Mouse (Mus musculus): Measurements from ENCODE around the gene Klhdc8b. TPM values are rescaled to one million over a fixed set of nuclear protein-coding genes. Genes with fewer than 3 reads are reported as not detected.

Klhdc8b gene
- polyA plus RNA-seq, 1 experiment from 2014 or later: 24.2 TPM

- no peaks in the 10 kb centered on the region for H3K27me3 ChIP-seq (replicated peaks; ENCODE audit: control insufficient read depth, insufficient read depth, low read length)
- H3K36me3 ChIP-seq (ENCODE audit: control insufficient read depth, insufficient read depth): peaks cover 62% of the 10 kb centered on the region
- H3K27ac ChIP-seq (ENCODE audit: low read depth, low read length): peak overlapping the region; percentile 92
- H3K9me3 ChIP-seq (ENCODE audit: control insufficient read depth): no peaks in the 10 kb centered on the region
- H3K4me2 ChIP-seq (replicated peaks; ENCODE audit: low read depth): peak overlapping the region; percentile 83
- peak overlapping the region; percentile 67 for H3K4me3 ChIP-seq (ENCODE audit: low read depth, low read length)
- ATAC-seq: no peak; the same call in 1 of the 2 replicates
- 56% methylated on average over 26 of the region's 26 CpGs for WGBS
- no peak overlapping the region; the same call in 1 of the 2 replicates for H3K9ac ChIP-seq (ENCODE audit: low read depth, low read length)
- no peaks in the 10 kb centered on the region; the same call in 1 of the 2 replicates for H3K4me1 ChIP-seq (replicated peaks; ENCODE audit: control insufficient read depth, insufficient read depth, low read length)
- TF ChIP-seq CTCF (IDR thresholded peaks at IDR 0.05; ENCODE audit: low read depth): no peak
Measured at GRCm38 (mm10) chr9:108489702-108490558, 28.5 kb upstream of the Klhdc8b start.

- 96% methylated on average over 20 of the region's 20 CpGs for WGBS
Measured at GRCm38 (mm10) chr9:108489215-108489614, 27.8 kb upstream of the Klhdc8b start.

GRCm38 (mm10) chr9:108488403-108488802, 27.0 kb upstream of the Klhdc8b start:
- H3K9me3 ChIP-seq (ENCODE audit: control insufficient read depth): no peaks in the 10 kb centered on the region
- H3K27ac ChIP-seq (ENCODE audit: low read depth, low read length): no peak overlapping the region
- no peak overlapping the region for H3K9ac ChIP-seq (ENCODE audit: low read depth, low read length)
- WGBS: 94% methylated on average over 17 of the region's 17 CpGs
- peaks cover 58% of the 10 kb centered on the region for H3K36me3 ChIP-seq (ENCODE audit: control insufficient read depth, insufficient read depth)
- no peak for ATAC-seq
- no peak overlapping the region for H3K4me3 ChIP-seq (ENCODE audit: low read depth, low read length)
- H3K4me2 ChIP-seq (replicated peaks; ENCODE audit: low read depth): no peak overlapping the region
- no peaks in the 10 kb centered on the region for H3K27me3 ChIP-seq (replicated peaks; ENCODE audit: control insufficient read depth, insufficient read depth, low read length)
- no peaks in the 10 kb centered on the region; the same call in 1 of the 2 replicates for H3K4me1 ChIP-seq (replicated peaks; ENCODE audit: control insufficient read depth, insufficient read depth, low read length)
- no peak for TF ChIP-seq CTCF (IDR thresholded peaks at IDR 0.05; ENCODE audit: low read depth)

More at GRCm38 (mm10) chr9:108489215-108489614, 27.8 kb upstream of the Klhdc8b start:
- Histone ChIP-seq H3K4me2 (replicated peaks; ENCODE audit: low read depth) (no peak overlapping the region), H3K27ac (ENCODE audit: low read depth, low read length) (0 out of 2 replicates have a peak overlapping the region, but pooled peaks have one; percentile 92), H3K4me3 (ENCODE audit: low read depth, low read length) (no peak overlapping the region), H3K9ac (ENCODE audit: low read depth, low read length) (no peak overlapping the region), H3K9me3 (ENCODE audit: control insufficient read depth) (no peaks in the 10 kb centered on the region), H3K36me3 (ENCODE audit: control insufficient read depth, insufficient read depth) (peaks cover 59% of the 10 kb centered on the region), H3K4me1 (replicated peaks; ENCODE audit: control insufficient read depth, insufficient read depth, low read length) (no peaks in the 10 kb centered on the region; the same call in 1 of the 2 replicates), H3K27me3 (replicated peaks; ENCODE audit: control insufficient read depth, insufficient read depth, low read length) (no peaks in the 10 kb centered on the region)
- ATAC-seq: no peak
- no peak for TF ChIP-seq CTCF (IDR thresholded peaks at IDR 0.05; ENCODE audit: low read depth)

GRCm38 (mm10) chr9:108486973-108487530, 25.7 kb upstream of the Klhdc8b start:
- WGBS: 92% methylated on average over 8 of the region's 8 CpGs
- Histone ChIP-seq H3K27ac (ENCODE audit: low read depth, low read length) (no peak overlapping the region), H3K4me2 (replicated peaks; ENCODE audit: low read depth) (no peak overlapping the region), H3K4me3 (ENCODE audit: low read depth, low read length) (no peak overlapping the region), H3K4me1 (replicated peaks; ENCODE audit: control insufficient read depth, insufficient read depth, low read length) (no peaks in the 10 kb centered on the region; the same call in 1 of the 2 replicates), H3K9me3 (ENCODE audit: control insufficient read depth) (no peaks in the 10 kb centered on the region), H3K27me3 (replicated peaks; ENCODE audit: control insufficient read depth, insufficient read depth, low read length) (no peaks in the 10 kb centered on the region), H3K9ac (ENCODE audit: low read depth, low read length) (no peak overlapping the region), H3K36me3 (ENCODE audit: control insufficient read depth, insufficient read depth) (peaks cover 61% of the 10 kb centered on the region)
- ATAC-seq: no peak
- no peak for TF ChIP-seq CTCF (IDR thresholded peaks at IDR 0.05; ENCODE audit: low read depth)

GRCm38 (mm10) chr9:108485301-108485875, 24.0 kb upstream of the Klhdc8b start:
- no peak for TF ChIP-seq CTCF (IDR thresholded peaks at IDR 0.05; ENCODE audit: low read depth)
- H3K4me3 ChIP-seq (ENCODE audit: low read depth, low read length): no peak overlapping the region
- no peak overlapping the region for H3K27ac ChIP-seq (ENCODE audit: low read depth, low read length)
- no peaks in the 10 kb centered on the region for H3K27me3 ChIP-seq (replicated peaks; ENCODE audit: control insufficient read depth, insufficient read depth, low read length)
- no peaks in the 10 kb centered on the region for H3K9me3 ChIP-seq (ENCODE audit: control insufficient read depth)
- 0 out of 2 replicates have a peak, but pooled peaks cover under 1% of the 10 kb centered on the region for H3K4me1 ChIP-seq (replicated peaks; ENCODE audit: control insufficient read depth, insufficient read depth, low read length)
- H3K36me3 ChIP-seq (ENCODE audit: control insufficient read depth, insufficient read depth): peaks cover 68% of the 10 kb centered on the region
- no peak for ATAC-seq
- H3K4me2 ChIP-seq (replicated peaks; ENCODE audit: low read depth): no peak overlapping the region
- 92% methylated on average over 19 of the region's 19 CpGs for WGBS
- no peak overlapping the region for H3K9ac ChIP-seq (ENCODE audit: low read depth, low read length)

GRCm38 (mm10) chr9:108484021-108484420, 22.6 kb upstream of the Klhdc8b start:
- Histone ChIP-seq H3K27ac (ENCODE audit: low read depth, low read length) (no peak overlapping the region), H3K4me2 (replicated peaks; ENCODE audit: low read depth) (no peak overlapping the region), H3K9ac (ENCODE audit: low read depth, low read length) (no peak overlapping the region), H3K36me3 (ENCODE audit: control insufficient read depth, insufficient read depth) (peaks cover 62% of the 10 kb centered on the region), H3K27me3 (replicated peaks; ENCODE audit: control insufficient read depth, insufficient read depth, low read length) (no peaks in the 10 kb centered on the region), H3K4me1 (replicated peaks; ENCODE audit: control insufficient read depth, insufficient read depth, low read length) (0 out of 2 replicates have a peak, but pooled peaks cover 7% of the 10 kb centered on the region), H3K4me3 (ENCODE audit: low read depth, low read length) (no peak overlapping the region), H3K9me3 (ENCODE audit: control insufficient read depth) (no peaks in the 10 kb centered on the region)
- whole genome bisulfite sequencing: 94% methylated on average over 15 of the region's 15 CpGs
- no peak for ATAC-seq
- no peak for TF ChIP-seq CTCF (IDR thresholded peaks at IDR 0.05; ENCODE audit: low read depth)

All from intestine, postnatal 0 days (tissue).